Comparison of ENCODE assay signal across 11 mouse cellular contexts in the genomic region with DNA sequence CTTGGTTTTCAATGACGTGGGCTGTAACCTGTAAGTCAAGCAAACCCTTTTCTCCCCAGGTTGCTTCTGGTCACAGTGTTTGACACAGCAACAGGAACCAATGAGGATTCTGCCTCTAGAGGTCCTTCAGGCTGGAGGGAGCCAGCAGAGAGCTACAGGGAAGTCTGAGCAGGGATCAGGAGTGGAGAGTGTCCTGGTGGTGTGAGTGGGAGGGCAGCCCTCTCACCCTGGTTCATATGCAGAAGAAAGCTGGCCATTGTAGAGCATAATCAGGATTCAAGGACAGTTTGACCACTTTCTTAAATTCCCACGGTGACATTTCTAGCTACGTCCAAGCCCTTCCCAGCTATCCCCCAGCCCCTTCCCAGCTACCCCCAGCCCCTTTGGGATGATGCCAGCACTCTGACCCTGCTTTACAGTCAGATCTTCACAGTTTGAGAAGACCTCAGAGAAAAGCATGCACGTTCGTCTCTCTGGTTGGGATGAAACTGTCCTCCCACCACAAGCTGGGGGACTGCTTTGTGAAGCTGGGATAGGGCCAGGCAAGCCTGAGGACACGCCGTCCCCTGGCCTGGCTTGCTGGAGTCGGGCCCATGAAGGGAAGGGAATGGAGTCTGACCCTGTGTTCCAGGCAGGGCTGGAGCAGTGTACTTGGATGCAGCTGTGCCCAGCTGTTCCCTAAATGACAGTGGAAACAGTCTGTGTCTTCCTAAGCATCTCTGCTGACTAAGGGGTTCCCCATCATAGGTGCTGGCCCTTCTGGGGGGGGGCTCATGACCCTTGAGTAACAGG. TPM values are rescaled to one million over a fixed set of nuclear protein-coding genes. Genes with fewer than 3 reads are reported as not detected.
DNase-seq lines count a peak whose midpoint lies in the region; ATAC-seq and TF ChIP-seq lines count a peak whose summit lies in the region.
"Had no signal": no experiment of that assay in that cellular context is flagged by ENCODE, and none has a peak within 500 bp of the region (broad histone marks: within the 10 kb centered on the region; RNA-seq: fewer than 3 reads in every experiment).

No protein-coding gene starts in this region.

- ATAC-seq in stomach, postnatal 0 days (ENCODE audit: low FRiP score, low TSS enrichment), result peak; percentile 70
- ATAC-seq in inflammation-experienced regulatory T-cells, adult 6 months, result no peak
- no peak for ATAC-seq in megakaryocyte progenitor cell, adult 5-6 weeks (replicated peaks; ENCODE audit: poor library complexity)
- no peak for ATAC-seq in monocyte, adult 5-6 weeks (replicated peaks; ENCODE audit: insufficient number of reproducible peaks, low FRiP score, low TSS enrichment, poor library complexity, severe bottlenecking)

- peak overlapping the region; percentile 65 for H3K27ac ChIP-seq in stomach, postnatal 0 days (replicated peaks)
- H3K27ac ChIP-seq: liver, embryonic 15.5 days had no signal

- H3K9me3 ChIP-seq in stomach, postnatal 0 days (ENCODE audit: control insufficient read depth, low read length), result no peaks in the 10 kb centered on the region
- H3K9me3 ChIP-seq: liver, embryonic 15.5 days had no signal

- H3K4me3 ChIP-seq in stomach, postnatal 0 days (ENCODE audit: low read depth, low read length), result no peak overlapping the region
- H3K4me3 ChIP-seq: liver, embryonic 15.5 days had no signal

- TF ChIP-seq EP300 in stomach, postnatal 0 days (optimal IDR thresholded peaks at IDR 0.05), result no peak

- no peaks in the 10 kb centered on the region for H3K4me1 ChIP-seq in stomach, postnatal 0 days (replicated peaks; ENCODE audit: control insufficient read depth, insufficient read depth)

- H3K36me3 ChIP-seq in stomach, postnatal 0 days (ENCODE audit: control insufficient read depth, insufficient read depth, low read length), result no peaks in the 10 kb centered on the region
- H3K36me3 ChIP-seq: liver, embryonic 15.5 days had no signal

- H3K4me2 ChIP-seq in stomach, postnatal 0 days (replicated peaks; ENCODE audit: low read depth), result no peak overlapping the region
- H3K4me2 ChIP-seq: liver, embryonic 15.5 days had no signal

- H3K27me3 ChIP-seq in stomach, postnatal 0 days (ENCODE audit: control insufficient read depth, insufficient read depth, low read length), result no peaks in the 10 kb centered on the region
- H3K27me3 ChIP-seq: liver, embryonic 15.5 days had no signal

- DNase-seq in ovary, postnatal 36 days (ENCODE audit: low spot score), result peak; percentile 63
- DNase-seq in ovary, postnatal 10 days (ENCODE audit: low spot score), result no peak
- peak; percentile 87 for DNase-seq in heart, postnatal 25 days (ENCODE audit: low spot score)
- peak; percentile 73 to 80 for DNase-seq in kidney, postnatal 36 days
- DNase-seq in stomach, postnatal 0 days (ENCODE audit: low spot score), result no peak
- DNase-seq: thymus, adult 18-20 months had no signal

- 64% methylated on average over 8 of the region's 8 CpGs for WGBS in stomach, postnatal 0 days

- no peak overlapping the region for H3K9ac ChIP-seq in stomach, postnatal 0 days (ENCODE audit: low read length)
- H3K9ac ChIP-seq: liver, embryonic 15.5 days had no signal

- intact Hi-C loops in heart, postnatal 25 days (cut with DNase I), result loop anchor here (2.0 kb wide), 1 partner anchor 25 kb away; no protein-coding TSS in a partner anchor

- no peak; the same call in 1 of the 2 replicates for TF ChIP-seq CTCF in stomach, postnatal 0 days (IDR thresholded peaks at IDR 0.05; ENCODE audit: low read depth)

RNA-seq across cellular contexts. Expression of a gene that starts 18.4 kb away (rescaled TPM):
- total RNA-seq in heart, postnatal 25 days (2021), result under 1 TPM; 0.25 to 0.39 TPM
- polyA plus RNA-seq in stomach, postnatal 0 days (2015; fragmentation: Nextera tagmentation; extraction: Ambion mirVana), result 2.0 and 2.7 TPM in 2 replicates
- polyA plus RNA-seq in inflammation-experienced regulatory T-cells, adult 6 months (2017; shearing (Covaris generic)), result 1 to 10 TPM; 3.2 to 6.0 (median 3.5) TPM
- 2.7 and 2.9 TPM in 2 replicates for total RNA-seq in megakaryocyte progenitor cell, adult 5-6 weeks (2015)
- total RNA-seq in megakaryocyte progenitor cell, adult 5-6 weeks (2017), result 4.6 and 6.7 TPM in 2 replicates
- total RNA-seq in monocyte, adult 5-6 weeks (2017), result 41.1 to 70.7 TPM (median 48.4 TPM) in 3 replicates

RNA-seq across cellular contexts. Expression of a gene that starts 25.8 kb away (rescaled TPM):
- not detected for total RNA-seq in heart, postnatal 25 days (2021)
- 0.55 and 1.1 TPM in 2 replicates for polyA plus RNA-seq in stomach, postnatal 0 days (2015; fragmentation: Nextera tagmentation; extraction: Ambion mirVana)
- polyA plus RNA-seq in inflammation-experienced regulatory T-cells, adult 6 months (2017; shearing (Covaris generic)), result not detected
- total RNA-seq in megakaryocyte progenitor cell, adult 5-6 weeks (2015), result not detected in 2 replicates
- total RNA-seq in megakaryocyte progenitor cell, adult 5-6 weeks (2017), result not detected in 2 replicates
- not detected in 3 replicates for total RNA-seq in monocyte, adult 5-6 weeks (2017)
- total RNA-seq: MEL had no signal

RNA-seq across cellular contexts. Expression of a gene that starts 33.0 kb away (rescaled TPM):
- total RNA-seq in heart, postnatal 25 days (2021), result 10 to 100 TPM; 19.1 to 26.8 TPM
- 1.4 and 3.4 TPM in 2 replicates for polyA plus RNA-seq in stomach, postnatal 0 days (2015; fragmentation: Nextera tagmentation; extraction: Ambion mirVana)
- polyA plus RNA-seq in inflammation-experienced regulatory T-cells, adult 6 months (2017; shearing (Covaris generic)), result not detected
- total RNA-seq in megakaryocyte progenitor cell, adult 5-6 weeks (2015), result not detected in 2 replicates
- not detected in 2 replicates for total RNA-seq in megakaryocyte progenitor cell, adult 5-6 weeks (2017)
- not detected in 3 replicates for total RNA-seq in monocyte, adult 5-6 weeks (2017)
- total RNA-seq: MEL had no signal

RNA-seq across cellular contexts. Expression of a gene that starts 36.4 kb away (rescaled TPM):
- 10 to 100 TPM; 37.3 to 41.6 TPM for total RNA-seq in heart, postnatal 25 days (2021)
- polyA plus RNA-seq in stomach, postnatal 0 days (2015; fragmentation: Nextera tagmentation; extraction: Ambion mirVana), result 35.1 and 37.7 TPM in 2 replicates
- polyA plus RNA-seq in inflammation-experienced regulatory T-cells, adult 6 months (2017; shearing (Covaris generic)), result 10 to 100 TPM; 12.9 to 19.5 (median 17.3) TPM
- 15.9 and 18.2 TPM in 2 replicates for total RNA-seq in megakaryocyte progenitor cell, adult 5-6 weeks (2015)
- 5.1 and 11.5 TPM in 2 replicates for total RNA-seq in megakaryocyte progenitor cell, adult 5-6 weeks (2017)
- 9.2 to 22.9 TPM (median 11.8 TPM) in 3 replicates for total RNA-seq in monocyte, adult 5-6 weeks (2017)

Comparison
In these comparisons a context has a peak if more than half of its experiments do, and no peak if none do; other contexts are left out.
1. DNase-seq: peak in ovary, postnatal 36 days (single experiment), heart, postnatal 25 days (single experiment) and kidney, postnatal 36 days (2 of 2); none in ovary, postnatal 10 days (single experiment) and stomach, postnatal 0 days (single experiment).
2. RNA of a gene that starts 33.0 kb away (total RNA-seq): 19.1 to 26.8 TPM in heart, postnatal 25 days; not detected in megakaryocyte progenitor cell, adult 5-6 weeks and not detected in monocyte, adult 5-6 weeks; every median in the first group is over 10 times any median in the second.